Mouse (Mus musculus): ENCODE results near the gene Olfr1475. TPM values are rescaled to one million over a fixed set of nuclear protein-coding genes. Genes with fewer than 3 reads are reported as not detected.
"Not testable (repeated sequence)": the region's sequence is repeated elsewhere in the genome, so short reads cannot be mapped to it uniquely, and the experiment has no call there.

The Olfr1475 gene
- not detected in 2 replicates for polyA plus RNA-seq (2011; ENCODE audit: insufficient read depth, insufficient read length, low replicate concordance, missing spikeins)

DNA sequence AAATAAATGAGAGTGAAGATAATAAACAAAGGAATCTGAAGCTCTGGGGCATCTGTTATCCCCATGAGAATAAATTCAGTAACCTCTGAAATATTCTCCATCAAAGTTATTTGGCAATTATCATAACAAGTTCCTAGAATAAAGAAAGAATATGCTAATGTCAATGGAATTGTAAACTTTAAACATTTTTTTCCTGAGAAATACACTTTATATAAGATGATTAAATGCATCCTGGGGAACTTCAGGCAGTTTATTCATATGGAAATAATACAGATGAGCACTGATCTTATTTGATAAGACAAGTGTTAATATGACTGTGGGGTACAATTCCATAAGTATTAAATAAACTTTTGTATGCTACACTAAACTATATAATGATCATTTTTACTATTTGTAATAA is at the start of gene Olfr1475:
TSS of gene Olfr1475 (minus strand) at position 101 of the 400 bp plus-strand sequence.
- no peak within 1 kb of the TSS for H3K27ac ChIP-seq (ENCODE audit: control insufficient read depth, insufficient read depth, low read depth, low read length, poor library complexity)

DNA sequence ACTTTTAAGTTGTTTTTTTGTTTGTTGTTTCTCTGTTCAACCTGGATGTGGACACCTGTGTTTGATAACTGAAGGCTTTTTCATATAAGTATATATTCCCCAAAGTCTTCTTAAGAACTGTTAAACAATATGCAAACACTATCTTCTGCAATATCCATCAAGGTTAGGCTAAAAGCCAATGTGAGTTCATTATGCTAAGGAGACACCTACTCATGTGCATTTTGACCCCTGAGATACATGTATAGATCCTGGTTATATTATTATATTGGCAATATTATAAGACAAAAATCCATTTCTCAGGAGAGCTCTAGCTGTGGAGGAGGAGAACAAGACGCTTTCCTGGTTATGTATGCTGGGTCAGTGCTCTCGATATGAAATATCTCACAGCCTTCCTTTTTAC is 47.6 kb upstream of the Olfr1475 start, which contains the start of gene Olfr1480:
TSS of gene Olfr1480 (plus strand) at position 301 of the 400 bp plus-strand sequence.
- H3K4me3 ChIP-seq (replicated peaks; ENCODE audit: control insufficient read depth, low read depth, low read length): no peak within 1 kb of the TSS
- no peaks in the 10 kb centered on the region for H3K4me1 ChIP-seq (ENCODE audit: control insufficient read depth, insufficient read depth, low read length)
- 66% methylated on average over 2 of the region's 2 CpGs for WGBS
- TF ChIP-seq CTCF (IDR thresholded peaks at IDR 0.05; ENCODE audit: control insufficient read depth, insufficient read depth, low read length) (no peak), POLR2A (IDR thresholded peaks at IDR 0.05; ENCODE audit: borderline replicate concordance, control insufficient read depth, low read depth, low read length) (no peak)
- H3K27ac ChIP-seq (ENCODE audit: control insufficient read depth, insufficient read depth, low read depth, low read length, poor library complexity): no peak within 1 kb of the TSS

More for the DNA sequence above, at the start of gene Olfr1475:
- Histone ChIP-seq H3K4me3 (replicated peaks; ENCODE audit: control insufficient read depth, low read depth, low read length) (no peak within 1 kb of the TSS), H3K4me1 (ENCODE audit: control insufficient read depth, insufficient read depth, low read length) (no peaks in the 10 kb centered on the region)
- TF ChIP-seq CTCF (IDR thresholded peaks at IDR 0.05; ENCODE audit: control insufficient read depth, insufficient read depth, low read length) (no peak), POLR2A (IDR thresholded peaks at IDR 0.05; ENCODE audit: borderline replicate concordance, control insufficient read depth, low read depth, low read length) (no peak)

DNA sequence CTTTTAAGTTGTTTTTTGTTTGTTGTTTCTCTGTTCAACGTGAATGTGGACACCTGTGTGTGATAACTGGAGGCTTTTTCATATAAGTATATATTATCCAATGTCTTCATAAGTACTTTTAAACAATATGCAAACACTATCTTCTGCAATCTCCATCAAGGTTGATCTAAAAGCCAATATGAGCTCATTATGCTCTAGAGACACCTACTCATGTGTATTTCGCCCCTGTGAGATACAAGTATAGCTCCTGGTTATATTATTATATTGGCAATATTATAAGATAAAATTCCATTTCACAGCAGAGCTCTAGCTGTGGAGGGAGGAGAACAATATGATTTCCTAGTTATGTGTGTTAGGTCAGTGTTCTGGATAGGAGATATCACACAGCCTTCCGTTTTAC is 20.2 kb upstream of the Olfr1475 start, which contains the start of gene Olfr1477:
TSS of gene Olfr1477 (plus strand) at position 301 of the 400 bp plus-strand sequence.
- WGBS: 66% methylated on average over 3 of the region's 3 CpGs
- TF ChIP-seq CTCF (IDR thresholded peaks at IDR 0.05; ENCODE audit: control insufficient read depth, insufficient read depth, low read length) (no peak), POLR2A (IDR thresholded peaks at IDR 0.05; ENCODE audit: borderline replicate concordance, control insufficient read depth, low read depth, low read length) (no peak)
- no peaks in the 10 kb centered on the region for H3K4me1 ChIP-seq (ENCODE audit: control insufficient read depth, insufficient read depth, low read length)
- H3K27ac ChIP-seq (ENCODE audit: control insufficient read depth, insufficient read depth, low read depth, low read length, poor library complexity): no peak within 1 kb of the TSS
- no peak within 1 kb of the TSS for H3K4me3 ChIP-seq (replicated peaks; ENCODE audit: control insufficient read depth, low read depth, low read length)

DNA sequence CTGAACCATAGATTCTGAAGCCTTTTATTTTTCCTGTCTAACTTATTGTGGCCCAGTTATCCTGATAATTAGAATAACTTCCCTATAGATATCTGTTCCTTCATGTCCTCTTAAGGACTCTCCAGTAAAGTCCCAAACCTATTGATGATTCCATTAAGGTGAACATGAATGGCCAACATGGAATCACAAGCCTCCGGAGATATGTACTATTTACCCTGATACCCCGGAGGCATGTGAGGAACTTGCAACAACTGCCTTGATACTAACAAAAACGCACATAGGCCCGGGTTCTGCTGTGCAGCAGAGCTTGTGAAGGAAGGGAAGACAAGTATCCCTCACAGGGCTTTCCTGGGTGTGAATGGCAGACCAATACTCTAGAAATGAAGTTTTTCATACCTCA is 10.7 kb downstream of the Olfr1475 start, which contains the start of gene Olfr1474:
TSS of gene Olfr1474 (plus strand) at position 301 of the 400 bp plus-strand sequence.
- WGBS: 70% methylated on average over 4 of the region's 4 CpGs
- not testable (repeated sequence) for H3K27ac ChIP-seq (ENCODE audit: control insufficient read depth, insufficient read depth, low read depth, low read length, poor library complexity)

DNA sequence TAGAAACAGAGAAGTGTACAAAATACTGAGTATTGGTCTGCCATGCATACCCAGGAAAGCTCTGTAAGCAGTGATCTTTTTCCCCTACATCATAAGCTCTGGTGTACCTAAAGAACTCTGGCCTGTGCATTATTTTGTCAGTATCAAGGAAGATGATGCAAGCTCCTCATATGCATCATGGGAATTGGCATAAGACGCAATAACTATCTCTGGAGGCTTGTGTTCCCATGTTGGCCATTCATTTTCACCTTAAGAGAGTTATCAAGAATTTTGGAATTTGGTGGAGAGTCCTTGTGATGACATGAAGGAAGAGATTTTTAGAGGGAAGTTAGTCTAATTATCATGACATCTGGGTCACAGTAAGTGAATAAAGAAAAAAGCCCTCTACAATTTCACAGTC is 24.0 kb downstream of the Olfr1475 start, which contains the start of gene Olfr1472:
TSS of gene Olfr1472 (minus strand) at position 101 of the 400 bp plus-strand sequence.
- WGBS: 68% methylated on average over 1 of the region's 1 CpGs
- Histone ChIP-seq H3K4me1 (ENCODE audit: control insufficient read depth, insufficient read depth, low read length) (no peaks in the 10 kb centered on the region), H3K4me3 (replicated peaks; ENCODE audit: control insufficient read depth, low read depth, low read length) (no peak within 1 kb of the TSS), H3K27ac (ENCODE audit: control insufficient read depth, insufficient read depth, low read depth, low read length, poor library complexity) (no peak within 1 kb of the TSS)
- no peak for TF ChIP-seq POLR2A (IDR thresholded peaks at IDR 0.05; ENCODE audit: borderline replicate concordance, control insufficient read depth, low read depth, low read length)
- no peak for TF ChIP-seq CTCF (IDR thresholded peaks at IDR 0.05; ENCODE audit: control insufficient read depth, insufficient read depth, low read length)

More for the DNA sequence above, 10.7 kb downstream of the Olfr1475 start, which contains the start of gene Olfr1474:
- H3K4me3 ChIP-seq (replicated peaks; ENCODE audit: control insufficient read depth, low read depth, low read length); H3K4me1 ChIP-seq (ENCODE audit: control insufficient read depth, insufficient read depth, low read length): not testable (repeated sequence)

DNA sequence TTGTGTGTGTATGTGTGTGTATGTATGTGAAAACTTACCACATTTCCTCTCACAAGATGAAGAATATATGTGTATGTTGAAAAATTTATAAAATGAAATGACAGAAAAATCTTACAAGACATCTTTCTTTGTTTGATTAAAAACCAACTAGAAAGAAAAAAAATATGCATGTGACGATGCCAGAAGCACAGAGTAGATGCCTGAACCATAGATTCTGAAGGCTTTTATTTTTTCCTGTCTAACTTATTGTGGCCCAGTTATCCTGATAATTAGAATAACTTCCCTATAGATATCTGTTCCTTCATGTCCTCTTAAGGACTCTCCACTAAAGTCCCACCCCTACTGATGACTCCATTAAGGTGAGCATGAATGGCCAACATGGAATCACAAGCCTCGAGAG is 36.9 kb downstream of the Olfr1475 start, which contains the start of gene Olfr1471:
TSS of gene Olfr1471 (plus strand) at position 301 of the 400 bp plus-strand sequence.
- WGBS: 61% methylated on average over 2 of the region's 2 CpGs
- not testable (repeated sequence) for H3K4me1 ChIP-seq (ENCODE audit: control insufficient read depth, insufficient read depth, low read length); H3K27ac ChIP-seq (ENCODE audit: control insufficient read depth, insufficient read depth, low read depth, low read length, poor library complexity); H3K4me3 ChIP-seq (replicated peaks; ENCODE audit: control insufficient read depth, low read depth, low read length)

Other genes with a start within 250 kb of the Olfr1475 start
- gene Olfr1463, start 248.9 kb downstream of the Olfr1475 start, polyA plus RNA-seq (2011; ENCODE audit: insufficient read depth, insufficient read length, low replicate concordance, missing spikeins): not detected in 2 replicates
- not detected in 2 replicates for gene Olfr1465, start 164.7 kb downstream of the Olfr1475 start, polyA plus RNA-seq (2011; ENCODE audit: insufficient read depth, insufficient read length, low replicate concordance, missing spikeins)
- not detected in 2 replicates for gene Olfr1466, start 141.3 kb downstream of the Olfr1475 start, polyA plus RNA-seq (2011; ENCODE audit: insufficient read depth, insufficient read length, low replicate concordance, missing spikeins)
- gene Olfr1467, start 118.0 kb downstream of the Olfr1475 start, polyA plus RNA-seq (2011; ENCODE audit: insufficient read depth, insufficient read length, low replicate concordance, missing spikeins): 0.27 and 0.55 TPM in 2 replicates
- not detected in 2 replicates for gene Olfr1469, start 72.3 kb downstream of the Olfr1475 start, polyA plus RNA-seq (2011; ENCODE audit: insufficient read depth, insufficient read length, low replicate concordance, missing spikeins)
- gene Olfr1471, start 36.8 kb downstream of the Olfr1475 start, polyA plus RNA-seq (2011; ENCODE audit: insufficient read depth, insufficient read length, low replicate concordance, missing spikeins): not detected in 2 replicates
- gene Olfr1472, start 24.1 kb downstream of the Olfr1475 start, polyA plus RNA-seq (2011; ENCODE audit: insufficient read depth, insufficient read length, low replicate concordance, missing spikeins): not detected in 2 replicates
- not detected in 2 replicates for gene Olfr1474, start 10.6 kb downstream of the Olfr1475 start, polyA plus RNA-seq (2011; ENCODE audit: insufficient read depth, insufficient read length, low replicate concordance, missing spikeins)
- not detected in 2 replicates for gene Olfr1477, start 20.4 kb upstream of the Olfr1475 start, polyA plus RNA-seq (2011; ENCODE audit: insufficient read depth, insufficient read length, low replicate concordance, missing spikeins)
- gene Olfr1480, start 47.7 kb upstream of the Olfr1475 start, polyA plus RNA-seq (2011; ENCODE audit: insufficient read depth, insufficient read length, low replicate concordance, missing spikeins): not detected in 2 replicates
- not detected in 2 replicates for gene Olfr1484, start 103.3 kb upstream of the Olfr1475 start, polyA plus RNA-seq (2011; ENCODE audit: insufficient read depth, insufficient read length, low replicate concordance, missing spikeins)
- not detected in 2 replicates for gene Olfr1487, start 137.2 kb upstream of the Olfr1475 start, polyA plus RNA-seq (2011; ENCODE audit: insufficient read depth, insufficient read length, low replicate concordance, missing spikeins)
- 0.20 and 0.40 TPM in 2 replicates for gene Olfr1489, start 151.4 kb upstream of the Olfr1475 start, polyA plus RNA-seq (2011; ENCODE audit: insufficient read depth, insufficient read length, low replicate concordance, missing spikeins)
- not detected in 2 replicates for gene Olfr1490, start 170.9 kb upstream of the Olfr1475 start, polyA plus RNA-seq (2011; ENCODE audit: insufficient read depth, insufficient read length, low replicate concordance, missing spikeins)
- gene Olfr1491, start 217.1 kb upstream of the Olfr1475 start, polyA plus RNA-seq (2011; ENCODE audit: insufficient read depth, insufficient read length, low replicate concordance, missing spikeins): not detected in 2 replicates
- not detected in 2 replicates for gene Olfr1493-ps1, start 243.1 kb upstream of the Olfr1475 start, polyA plus RNA-seq (2011; ENCODE audit: insufficient read depth, insufficient read length, low replicate concordance, missing spikeins)